Mouse (Mus musculus) lung, postnatal 0 days (tissue): Measurements from ENCODE around the gene Pigz.

Source experiments
- CTCF ChIP-seq: IDR thresholded peaks from 2 replicates; pipeline ENCODE4 v1.5.1; 2016; ENCODE audit warnings: antibody characterized with exemption, mild to moderate bottlenecking
- EP300 ChIP-seq: IDR thresholded peaks from 2 replicates; pipeline ENCODE4 v1.6.1; 2016; ENCODE audit warnings: antibody characterized with exemption, mild to moderate bottlenecking, control low read depth

- no peak for TF ChIP-seq CTCF
- TF ChIP-seq EP300: no peak
Observed at GRCm38 (mm10) chr16:31903239-31903638, 30.4 kb upstream of the Pigz start.
